Mouse (Mus musculus) heart, adult 2 months (tissue): ENCODE results near the gene Anapc11.
"Not testable (repeated sequence)": the region's sequence is repeated elsewhere in the genome, so short reads cannot be mapped to it uniquely, and the experiment has no call there.

Experiments
- CTCF ChIP-seq: fragments of 200-600 bp; IDR thresholded peaks from 2 replicates; pipeline ENCODE4 v1.8.1; 2022; ENCODE audit warnings: antibody characterized with exemption, mild to moderate bottlenecking, moderate library complexity
- EP300 ChIP-seq: fragments of 200-500 bp; IDR thresholded peaks from 2 replicates; pipeline ENCODE4 v1.6.1; 2011; ENCODE audit warnings: low read depth, low read length, control low read depth; ENCODE audit not compliant: insufficient read depth
- POLR2A ChIP-seq: fragments of 200-500 bp; IDR thresholded peaks from 2 replicates; pipeline ENCODE4 v1.6.1; 2011; ENCODE audit warnings: mild to moderate bottlenecking, low read depth, low read length, control low read depth; ENCODE audit not compliant: insufficient read depth

DNA sequence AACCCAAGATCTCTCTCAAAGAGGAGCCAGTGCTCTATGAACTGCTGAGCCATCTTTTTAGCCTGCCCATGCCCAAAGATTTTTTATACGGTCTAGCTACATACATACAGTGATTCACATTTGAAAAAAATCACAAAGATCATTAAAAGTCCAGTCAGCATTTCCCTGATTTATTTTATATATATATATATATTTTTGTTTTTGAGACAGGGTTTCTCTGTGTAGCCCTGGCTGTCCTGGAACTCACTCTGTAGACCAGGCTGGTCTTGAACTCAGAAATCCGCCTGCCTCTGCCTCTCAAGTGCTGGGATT, 15.3 kb upstream of the Anapc11 start:
- not testable (repeated sequence) for TF ChIP-seq CTCF, EP300, POLR2A
